Mouse (Mus musculus) urinary bladder, postnatal 0 days (tissue): ENCODE results near the gene Cds2. TPM values are rescaled to one million over a fixed set of nuclear protein-coding genes. Genes with fewer than 3 reads are reported as not detected.

Experiments
- polyA plus RNA-seq: library from polyadenylated mRNA; unstranded; fragments of >200 nt; fragmentation: Nextera tagmentation; extraction: Ambion mirVana; gene quantifications from 2 replicates; pipeline ENCODE4 v1.2.1, GENCODE M21; 2015

The Cds2 gene
- polyA plus RNA-seq, result 18.5 and 20.1 TPM in 2 replicates

DNA sequence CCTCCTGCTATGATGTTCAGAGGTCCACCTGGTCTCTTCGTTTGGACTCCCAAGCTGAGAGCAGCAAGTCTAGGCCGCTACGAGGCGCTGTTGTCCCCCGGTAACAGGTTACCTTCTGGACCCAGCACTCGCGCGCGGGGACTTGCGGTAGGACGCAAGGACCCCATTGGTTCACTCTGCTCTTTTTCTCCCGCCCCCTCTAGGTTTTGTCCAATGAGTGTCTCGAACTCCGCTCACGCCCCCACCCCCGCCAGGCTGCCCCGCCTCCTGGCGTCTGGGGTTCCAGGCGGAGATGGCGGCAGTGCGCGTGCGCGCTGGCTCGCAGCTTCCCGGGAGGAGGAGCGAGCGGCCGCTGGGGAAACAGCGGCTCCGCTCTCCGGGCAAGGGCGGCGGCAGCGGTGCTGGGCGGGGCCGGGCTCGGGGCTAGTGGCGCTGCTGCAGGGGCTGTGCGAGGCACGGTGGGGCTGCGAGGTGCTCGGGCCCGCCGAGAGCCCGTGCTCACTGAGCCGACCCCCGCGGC, at the start of gene Cds2:
Cds2 (plus strand) TSS at position 270 of the 520 bp plus-strand sequence.

DNA sequence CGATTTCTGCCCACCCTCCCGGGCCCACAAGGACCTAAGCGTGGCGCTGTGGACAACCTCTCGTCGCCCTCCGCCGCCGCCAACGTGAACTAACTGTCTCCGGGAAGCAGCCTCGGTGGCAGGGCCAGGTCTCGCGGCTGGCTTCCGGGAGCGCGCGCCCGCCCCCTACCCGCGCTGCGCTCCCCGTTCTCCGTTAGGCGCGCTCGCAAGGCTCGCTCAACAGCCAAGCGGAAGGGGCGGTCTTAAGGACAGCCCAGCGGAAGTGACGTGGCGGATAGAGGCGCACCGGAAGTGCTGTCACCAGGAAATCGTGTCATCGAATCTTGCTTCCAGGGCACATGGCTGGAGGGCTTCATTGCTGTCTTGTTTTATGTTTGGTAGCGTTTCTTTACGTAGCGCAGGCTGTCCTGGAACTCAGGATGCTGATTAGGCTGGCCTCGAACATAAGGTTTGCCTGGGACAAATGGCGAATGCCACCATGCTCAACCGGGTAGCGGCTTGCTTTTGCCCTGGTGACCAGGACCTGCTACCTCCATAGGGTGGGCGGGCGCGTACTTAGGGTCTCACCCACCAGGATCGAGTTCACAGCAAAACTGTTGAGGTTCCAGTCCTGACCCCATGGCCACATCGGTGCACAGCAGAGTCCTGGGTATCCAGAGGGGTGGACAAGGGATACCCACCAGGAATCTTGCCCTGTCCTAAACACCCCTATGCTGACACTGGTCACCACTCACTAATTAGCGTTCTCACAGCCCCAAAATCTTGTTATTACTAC, 15.2 kb upstream of the Cds2 start, which contains the start of gene Tmem230:
Tmem230 (minus strand) TSS at position 269 of the 775 bp plus-strand sequence.

DNA sequence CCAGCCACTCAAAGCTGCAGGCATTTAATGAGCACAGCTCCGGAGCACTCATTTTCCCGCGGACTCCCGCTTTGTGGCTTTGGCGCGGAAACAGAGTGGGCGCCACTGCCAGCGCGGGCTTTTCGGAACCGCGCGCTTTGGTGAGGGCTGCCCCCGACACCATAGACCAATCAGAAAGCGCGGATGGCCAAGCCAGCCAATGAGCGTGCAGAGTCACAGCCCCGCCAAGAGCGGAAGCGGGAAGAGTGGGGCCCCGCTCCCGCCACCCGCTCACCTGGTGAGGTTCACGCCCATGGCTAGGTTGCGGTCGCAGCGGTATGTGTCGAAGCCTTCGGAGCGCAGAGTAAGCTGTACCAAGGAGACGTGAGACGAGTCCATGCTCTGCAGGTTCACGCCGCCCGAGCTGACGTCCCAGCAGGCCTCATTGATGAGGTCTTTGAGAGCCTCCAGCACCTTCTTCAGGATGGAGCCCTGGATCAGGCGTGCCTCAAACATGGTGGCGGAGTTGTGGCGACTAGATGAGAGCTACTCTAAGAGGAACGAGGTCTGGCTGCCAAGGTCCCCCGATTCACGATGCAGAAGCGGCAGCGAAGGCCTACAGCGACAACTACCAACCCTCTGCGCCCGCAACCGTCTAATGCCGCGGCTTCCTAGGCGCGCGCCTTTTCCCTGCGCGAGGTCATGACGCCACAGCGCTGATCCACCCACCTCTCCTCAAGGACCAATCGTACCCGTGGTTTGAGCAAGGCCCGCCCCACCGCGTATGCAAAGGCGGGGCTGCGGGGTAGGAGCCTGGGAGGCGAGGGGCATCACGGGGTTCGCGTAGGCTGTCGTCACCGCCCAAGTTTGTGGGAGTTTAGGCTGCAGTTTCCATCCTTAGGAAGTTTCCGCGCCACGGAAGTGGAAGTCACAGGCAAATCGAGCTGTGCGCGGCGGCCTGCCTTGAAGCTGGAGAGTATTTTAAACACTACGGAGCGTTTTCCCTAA, 10.1 kb upstream of the Cds2 start, which contains the start of gene Pcna:
Pcna (minus strand) TSS at position 773 of the 987 bp plus-strand sequence.

Other genes with a start within 250 kb of the Cds2 start
- 13.0 and 13.6 TPM in 2 replicates for gene Rassf2, start 232.9 kb upstream of the Cds2 start, polyA plus RNA-seq
- gene Slc23a2, start 118.0 kb upstream of the Cds2 start, polyA plus RNA-seq, result 8.1 and 8.4 TPM in 2 replicates
- gene Tmem230, start 15.3 kb upstream of the Cds2 start, polyA plus RNA-seq, result 32.8 and 34.3 TPM in 2 replicates
- 83.0 and 105 TPM in 2 replicates for gene Pcna, start 9.8 kb upstream of the Cds2 start, polyA plus RNA-seq
- not detected in 2 replicates for gene Prokr2, start 122.3 kb downstream of the Cds2 start, polyA plus RNA-seq